Mouse (Mus musculus) kidney, adult 8-10 months (tissue): ENCODE results near the gene Luc7l3.

Experiments used
- DNase-seq, 2 experiments: peaks; one replicate each; pipeline ENCODE4 v3.0.0; 2022

Luc7l3 gene

DNA sequence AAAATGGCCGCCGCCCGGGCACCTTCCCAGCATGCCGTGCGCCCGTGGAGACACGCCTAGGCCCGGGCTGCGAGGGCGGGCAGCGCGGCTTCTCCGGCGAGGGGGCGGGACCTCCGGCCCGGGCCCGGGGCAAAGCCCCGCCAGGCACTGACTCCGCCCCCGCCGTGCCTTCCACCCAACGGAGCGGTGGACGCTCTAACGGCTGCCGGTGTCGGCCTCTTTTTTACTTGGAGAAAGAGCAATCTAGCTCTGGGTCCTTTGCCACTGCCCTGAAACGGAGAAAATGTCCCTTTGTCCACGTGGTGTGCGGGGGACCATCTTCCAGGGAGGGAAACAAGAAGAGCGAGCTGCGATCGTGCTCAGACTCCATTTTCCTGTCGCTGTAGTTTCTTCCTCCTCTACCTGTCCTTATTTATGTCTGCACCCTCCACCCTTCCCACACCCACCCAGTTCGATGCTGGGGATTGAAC lies at the start of gene Luc7l3:
Gene Luc7l3 (minus strand): TSS at position 58 of the 470 bp plus-strand sequence.
- DNase-seq = peak; percentile 92 to 94

- no peak for DNase-seq
Measured at GRCm38 (mm10) chr11:94370809-94371208, 49.0 kb upstream of the Luc7l3 start.

DNA sequence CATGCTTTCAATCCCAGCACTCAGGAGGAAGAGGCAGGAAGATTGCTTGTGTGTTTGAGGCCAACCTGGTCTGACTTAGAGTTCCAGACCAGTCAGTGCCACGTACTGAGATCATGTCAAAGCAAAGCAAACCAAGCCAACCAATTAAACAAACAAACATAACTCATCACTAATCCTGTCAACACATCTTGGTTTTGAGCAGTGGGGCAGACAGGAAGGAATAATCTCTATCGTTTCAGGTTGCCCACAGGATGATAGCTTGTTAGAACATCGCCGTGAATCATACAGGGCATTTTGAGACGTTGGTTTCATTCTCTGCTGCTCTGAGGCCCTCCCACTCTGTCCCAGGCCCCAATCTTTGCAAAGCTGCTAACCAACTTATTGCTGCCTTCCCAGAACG lies 48.2 kb upstream of the Luc7l3 start:
- DNase-seq = no peak

DNA sequence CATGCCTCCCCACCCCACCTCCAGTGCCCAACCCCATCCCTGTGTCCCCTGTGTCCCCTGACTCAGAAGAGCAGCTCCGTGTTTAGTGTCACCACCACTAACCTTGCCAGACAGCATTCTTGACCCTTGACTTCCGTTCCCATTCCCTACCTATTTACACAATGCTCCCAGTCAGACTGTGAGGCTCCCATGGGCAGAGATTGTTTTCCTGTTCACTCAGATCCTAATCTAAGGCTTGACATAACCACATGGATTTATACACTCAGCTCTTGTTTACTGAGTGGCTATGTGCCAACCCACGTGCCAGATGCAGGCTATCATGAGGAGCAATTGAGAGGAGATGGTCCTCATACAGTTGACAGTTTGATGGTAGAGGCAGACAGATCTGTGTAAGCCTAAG lies 43.6 kb upstream of the Luc7l3 start:
- no peak for DNase-seq

DNA sequence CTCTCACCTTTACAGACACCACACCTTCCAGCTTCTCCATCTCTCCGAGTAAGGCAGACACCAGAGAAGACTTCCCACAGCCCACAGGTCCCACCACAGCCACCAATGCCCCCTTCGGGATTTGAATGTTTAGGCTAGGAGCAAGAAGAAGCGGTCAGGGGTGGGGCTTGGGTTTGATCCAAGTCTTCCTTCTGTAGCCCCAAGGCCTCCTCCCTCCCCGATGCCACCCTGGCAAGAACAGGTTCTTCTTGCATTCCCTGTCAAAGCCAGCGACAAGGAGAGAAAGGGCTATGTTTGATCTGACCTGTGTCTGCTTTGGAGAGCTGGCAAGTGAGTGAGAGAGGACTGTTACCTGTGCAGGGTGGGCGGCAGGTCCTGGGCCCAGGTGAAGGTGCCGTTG lies 41.9 kb upstream of the Luc7l3 start:
- DNase-seq = no peak

DNA sequence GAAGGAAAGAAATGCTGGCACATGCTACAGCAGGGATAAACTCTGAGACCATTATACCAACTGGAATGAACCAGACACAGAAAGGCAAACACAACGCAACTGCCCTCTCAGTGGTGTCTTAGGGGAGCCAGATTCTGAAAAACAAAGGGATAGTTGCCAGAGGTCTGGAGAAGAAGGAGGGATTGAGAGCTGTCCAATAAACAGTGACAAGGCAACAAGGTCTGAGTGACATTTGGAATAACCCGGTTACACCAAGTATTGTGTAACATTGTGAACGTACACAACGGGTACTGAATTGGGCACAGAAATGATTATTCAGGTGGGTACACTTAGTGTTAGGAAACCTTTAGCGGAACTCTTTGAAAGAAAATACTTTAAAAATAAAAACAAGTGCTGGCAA lies 40.3 kb upstream of the Luc7l3 start:
- no peak for DNase-seq

DNA sequence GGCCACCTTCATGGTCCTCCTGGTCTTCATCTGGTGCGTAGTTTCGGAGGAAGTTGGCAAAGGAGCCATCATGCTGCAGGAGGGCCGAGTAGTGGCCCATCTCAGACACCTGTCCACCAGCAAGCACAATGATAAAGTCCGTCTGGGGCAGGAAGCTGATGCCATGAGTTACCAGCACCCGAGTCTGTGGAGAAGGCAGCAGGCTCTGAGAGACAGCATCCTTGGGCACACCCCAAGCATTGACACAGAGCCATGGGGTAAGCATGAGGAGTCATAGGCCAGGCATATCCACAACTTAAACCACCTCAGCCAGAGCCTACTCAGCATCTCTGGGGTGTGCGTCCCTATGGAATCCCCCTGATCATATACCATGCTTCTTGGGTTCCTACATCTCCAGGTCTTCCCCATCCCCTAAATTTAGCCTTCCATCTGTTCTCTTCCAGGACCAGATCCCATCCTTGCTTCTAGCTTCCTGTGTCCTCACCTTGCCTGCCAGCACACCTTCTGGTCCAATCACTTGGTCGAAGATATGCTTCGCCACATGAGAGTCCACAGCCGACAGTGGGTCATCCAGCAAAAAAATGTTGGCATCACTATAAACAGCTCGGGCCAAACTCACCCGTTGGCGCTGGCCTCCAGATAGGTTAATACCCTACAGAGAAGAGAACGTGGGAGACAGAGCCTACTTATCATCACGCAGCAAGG lies 39.5 kb upstream of the Luc7l3 start:
- no peak for DNase-seq

GRCm38 (mm10) chr11:94359168-94359567 lies 37.4 kb upstream of the Luc7l3 start:
- no peak for DNase-seq

GRCm38 (mm10) chr11:94355521-94356217 lies 33.9 kb upstream of the Luc7l3 start:
- DNase-seq = no peak

GRCm38 (mm10) chr11:94351094-94351493 lies 29.3 kb upstream of the Luc7l3 start:
- no peak for DNase-seq

- no peak for DNase-seq
Measured at GRCm38 (mm10) chr11:94350337-94350736, 28.5 kb upstream of the Luc7l3 start.

GRCm38 (mm10) chr11:94349839-94350238 lies 28.1 kb upstream of the Luc7l3 start:
- no peak for DNase-seq

GRCm38 (mm10) chr11:94347063-94347575 lies 25.3 kb upstream of the Luc7l3 start:
- DNase-seq = no peak

DNA sequence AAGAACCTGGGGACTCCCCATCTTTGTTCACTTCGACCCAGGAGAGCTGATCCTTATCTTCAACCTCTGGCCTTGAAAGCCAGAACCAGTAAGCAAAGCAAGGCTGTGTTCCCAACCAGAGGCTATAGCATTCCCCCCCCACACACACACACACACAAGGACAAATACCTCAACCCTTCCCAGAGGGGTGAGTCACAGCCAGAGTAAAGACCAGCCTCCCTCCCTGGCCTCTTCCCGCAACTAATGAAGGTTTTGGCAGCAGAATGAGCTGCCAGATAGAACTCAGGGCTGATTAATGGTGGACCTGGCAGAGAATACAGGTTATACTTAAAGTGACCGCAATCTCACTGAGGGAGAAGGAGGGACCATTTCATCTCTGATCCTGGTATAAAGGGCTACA lies 24.8 kb upstream of the Luc7l3 start:
- DNase-seq = no peak

DNA sequence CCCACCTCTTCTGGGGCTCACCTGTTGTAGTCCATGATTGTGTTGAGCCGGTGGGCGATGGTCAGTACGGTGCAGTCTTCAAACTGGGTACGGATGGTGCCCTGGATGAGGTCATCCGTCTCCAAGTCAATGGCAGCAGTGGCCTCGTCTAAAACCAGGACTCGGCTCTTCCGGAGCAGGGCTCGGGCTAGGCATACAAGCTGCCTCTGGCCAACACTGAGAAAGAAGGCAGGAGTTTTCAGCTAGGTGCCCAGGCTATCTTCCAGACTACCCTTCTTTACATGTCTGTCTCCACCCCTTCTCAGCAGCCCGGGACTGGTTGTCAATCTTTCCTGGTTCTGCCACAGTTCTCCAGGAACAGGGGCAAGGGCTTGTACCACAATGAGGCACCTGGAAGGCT lies 24.1 kb upstream of the Luc7l3 start:
- no peak for DNase-seq

DNA sequence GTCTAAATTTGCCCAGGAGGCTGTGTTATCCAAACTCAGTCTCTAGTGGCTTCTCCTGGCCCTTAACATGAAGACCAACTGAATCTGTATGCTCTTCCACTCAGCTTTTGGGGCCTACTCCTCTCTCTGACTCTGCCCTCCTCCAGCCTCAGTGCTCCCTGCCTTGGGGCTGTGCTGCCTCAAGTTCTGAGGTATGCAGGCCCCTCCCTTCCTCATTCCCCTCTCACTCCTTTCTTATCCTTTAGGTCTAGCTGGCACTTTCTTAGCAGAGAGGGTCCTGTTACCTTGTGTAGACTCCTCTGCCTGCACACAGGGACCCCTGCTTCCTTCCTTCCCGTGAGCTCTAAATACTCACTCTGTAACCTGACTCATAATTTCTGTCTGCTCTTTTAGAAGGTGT lies 22.7 kb upstream of the Luc7l3 start:
- no peak for DNase-seq

GRCm38 (mm10) chr11:94343955-94344358 lies 22.2 kb upstream of the Luc7l3 start:
- DNase-seq = no peak

DNA sequence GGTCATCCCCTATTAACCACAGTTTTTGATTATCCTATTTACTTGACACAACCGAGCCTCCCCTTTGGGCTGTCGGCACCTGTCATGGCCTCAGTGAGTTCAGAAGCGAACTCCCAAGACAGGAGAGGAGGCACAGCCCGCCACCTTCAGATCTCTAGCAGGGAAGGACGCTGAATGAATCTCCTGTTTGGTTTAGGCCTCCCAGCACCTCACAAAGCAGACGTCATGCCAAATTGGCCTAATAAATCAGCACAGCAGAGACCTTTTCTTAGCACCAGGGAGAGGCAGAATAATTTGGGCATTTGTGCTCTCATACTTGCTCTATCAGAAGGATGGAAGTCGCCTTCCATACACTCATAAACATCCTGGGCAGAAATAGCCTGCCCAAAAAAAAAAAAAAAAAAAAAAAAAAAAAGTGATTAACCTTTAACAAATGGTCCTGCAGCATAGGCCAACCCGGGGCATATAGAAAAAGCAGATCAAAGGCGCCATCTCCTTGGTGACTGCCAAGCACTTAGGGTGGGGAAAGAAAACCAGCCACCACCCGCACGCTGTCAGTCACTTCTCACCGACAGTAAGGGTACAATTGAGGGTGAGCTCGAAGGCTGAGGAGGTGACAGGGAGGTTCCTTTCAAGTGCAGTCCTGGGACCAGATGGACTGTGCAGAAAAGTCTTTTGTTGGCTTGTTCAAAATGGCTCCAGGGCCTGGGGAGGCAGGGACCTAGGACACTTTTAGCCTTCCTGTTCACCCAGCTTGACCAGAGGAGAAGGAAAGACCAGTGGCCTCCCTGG lies 20.5 kb upstream of the Luc7l3 start:
- no peak for DNase-seq

DNA sequence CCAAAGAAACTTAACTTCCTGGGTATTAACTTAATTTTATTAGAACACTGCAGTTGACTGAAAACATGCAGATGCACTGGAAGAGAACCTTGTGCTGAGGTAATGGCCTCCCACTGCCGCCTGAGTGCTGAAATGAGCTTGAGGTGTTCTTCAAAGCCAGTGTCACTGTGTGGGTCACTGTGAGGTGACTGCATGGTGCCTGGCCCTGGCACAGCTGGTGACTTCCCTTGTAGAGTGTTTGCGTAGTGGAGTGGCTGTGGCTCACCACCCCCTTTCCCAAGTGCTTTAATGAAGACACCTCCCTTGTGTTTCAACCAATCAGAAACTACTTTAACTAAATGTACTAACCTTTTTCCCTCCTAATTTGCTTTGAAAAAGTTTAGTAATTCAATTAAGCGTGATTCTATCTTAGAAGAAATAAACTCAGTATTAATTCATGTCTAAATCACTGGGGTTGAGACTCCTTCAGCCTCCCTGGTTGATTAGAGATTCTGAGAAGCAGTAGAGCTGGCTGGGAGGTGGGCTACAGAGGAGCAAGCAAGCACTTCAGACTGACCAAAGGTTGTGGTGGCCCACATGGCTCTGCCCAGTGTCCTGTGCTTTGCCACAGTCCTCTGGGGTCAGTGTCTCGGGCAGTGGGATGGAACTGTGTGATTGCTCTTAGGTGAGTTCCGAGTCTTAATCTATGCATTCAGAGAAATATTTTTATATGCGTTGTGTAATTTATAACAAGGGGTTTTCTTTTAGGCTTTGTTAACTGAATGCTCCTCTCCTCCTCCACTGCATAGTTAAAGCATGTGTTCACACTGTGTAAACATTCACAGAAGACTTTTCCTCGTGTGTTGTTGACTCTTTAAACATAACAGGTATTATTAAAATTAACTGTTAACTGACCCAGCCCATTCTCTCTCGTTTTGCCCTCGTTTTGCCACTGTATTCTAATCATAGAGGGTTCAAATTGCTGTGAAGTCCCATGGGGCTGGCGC lies 19.5 kb upstream of the Luc7l3 start:
- no peak for DNase-seq

- DNase-seq = peak; percentile 48 to 49
Measured at GRCm38 (mm10) chr11:94339732-94340585, 18.2 kb upstream of the Luc7l3 start.

DNA sequence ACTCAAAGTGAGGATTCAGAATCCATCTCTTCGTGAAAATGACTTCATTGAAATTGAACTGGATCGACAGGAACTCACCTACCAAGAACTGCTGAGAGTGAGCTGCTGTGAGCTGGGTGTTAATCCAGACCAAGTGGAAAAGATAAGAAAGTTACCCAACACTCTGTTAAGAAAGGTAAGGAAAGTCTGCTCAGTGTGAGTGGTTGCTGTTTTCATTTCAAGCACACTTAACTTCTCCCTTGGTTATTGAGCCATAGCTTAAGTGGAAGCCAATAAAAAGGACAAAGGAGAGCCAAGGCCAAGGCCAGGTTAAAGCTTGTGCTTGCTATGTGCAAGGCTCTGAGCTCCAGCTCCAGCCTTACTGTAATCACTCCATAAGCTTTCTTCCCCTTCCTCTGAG lies 16.6 kb upstream of the Luc7l3 start:
- no peak for DNase-seq
